Mouse (Mus musculus) megakaryocyte, embryonic 14.5 days (primary cell): ENCODE results near the gene Manbal.

Experiments
- FLI1 ChIP-seq: IDR thresholded peaks from 2 replicates; pipeline ENCODE4 v1.6.1; 2012; ENCODE audit warnings: low read length, inconsistent platforms, mixed read lengths
- GATA1 ChIP-seq: IDR thresholded peaks from 3 replicates; pipeline ENCODE4 v1.6.1; 2012; ENCODE audit warnings: mixed read lengths, low read length, inconsistent platforms, borderline replicate concordance

DNA sequence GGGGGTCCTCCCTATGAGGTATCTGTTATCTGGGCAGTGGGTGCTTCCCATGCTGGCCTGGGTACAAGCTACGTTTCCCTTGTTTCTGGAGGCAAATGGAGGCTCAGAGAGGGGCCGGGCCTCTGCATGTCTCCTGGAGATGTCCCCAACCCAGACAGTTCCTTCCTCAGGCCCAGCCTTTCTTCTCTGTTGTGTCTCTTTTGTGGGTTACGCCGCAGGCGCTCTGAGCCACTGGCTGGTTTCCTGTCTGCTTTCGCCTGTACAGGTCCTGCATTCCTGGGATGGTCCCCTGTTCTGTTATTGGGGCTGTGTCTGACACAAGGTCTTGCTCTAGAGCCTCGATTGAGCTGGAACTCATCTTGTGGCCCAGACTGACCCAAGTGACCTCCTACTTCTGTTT, 62.3 kb downstream of the Manbal start:
- TF ChIP-seq FLI1 (no peak), GATA1 (no peak)
